Mouse (Mus musculus): Measurements from ENCODE around the gene Tagln2. TPM values are rescaled to one million over a fixed set of nuclear protein-coding genes. Genes with fewer than 3 reads are reported as not detected.

Gene Tagln2
- polyA plus RNA-seq, 1 experiment from 2014 or later: 395 TPM

DNA sequence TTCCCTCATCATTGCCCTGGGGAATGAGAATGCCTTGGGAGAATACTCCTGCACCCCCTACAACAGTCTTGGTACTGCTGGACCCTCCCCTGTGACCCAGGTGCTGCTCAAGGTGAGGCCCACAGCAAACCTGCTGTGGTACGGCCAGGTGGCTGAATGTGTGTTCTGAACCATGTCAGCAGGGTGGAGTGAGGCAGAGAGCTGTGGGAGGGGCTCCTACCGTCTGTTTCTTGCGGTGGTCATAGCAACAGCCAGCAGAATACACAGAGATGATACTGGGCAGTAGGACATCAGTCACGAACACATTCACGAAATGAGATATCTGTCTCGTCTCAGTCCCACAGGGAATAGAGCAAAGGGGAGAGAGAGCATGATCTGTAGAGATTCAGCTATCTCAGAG is 6.3 kb upstream of the Tagln2 start:
- Histone ChIP-seq H3K4me3 (replicated peaks) (no peak overlapping the region), H3K4me1 (replicated peaks) (peaks cover 16% of the 10 kb centered on the region), H3K9me3 (no peaks in the 10 kb centered on the region), H3K9ac (no peak overlapping the region), H3K27me3 (replicated peaks) (no peaks in the 10 kb centered on the region), H3K36me3 (peaks cover 20% of the 10 kb centered on the region), H3K4me2 (replicated peaks) (no peak overlapping the region), H3K27ac (no peak overlapping the region)
- ATAC-seq: no peak
- 58% methylated on average over 6 of the region's 6 CpGs for WGBS

DNA sequence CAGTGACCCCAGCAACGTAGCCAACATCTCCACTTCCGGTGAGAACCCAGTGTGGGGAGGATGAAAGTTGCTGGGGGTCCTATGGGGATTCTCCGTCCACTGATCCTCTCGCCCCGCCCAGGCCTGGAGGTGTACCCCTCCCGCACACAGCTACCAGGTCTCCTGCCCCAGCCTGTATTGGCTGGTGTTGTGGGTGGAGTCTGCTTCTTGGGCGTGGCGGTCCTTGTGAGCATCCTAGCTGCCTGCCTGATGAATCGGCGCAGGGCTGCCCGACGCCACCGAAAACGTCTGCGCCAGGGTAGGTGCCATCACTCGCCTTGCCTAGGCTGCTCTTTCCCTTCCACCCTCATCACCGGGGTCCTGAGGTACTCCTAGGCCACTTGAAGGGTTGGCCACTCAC is 3.8 kb upstream of the Tagln2 start:
- ATAC-seq: no peak
- no peaks in the 10 kb centered on the region for H3K9me3 ChIP-seq
- peaks cover 20% of the 10 kb centered on the region for H3K36me3 ChIP-seq
- H3K4me1 ChIP-seq (replicated peaks): peaks cover 7% of the 10 kb centered on the region; the same call in 1 of the 2 replicates
- 83% methylated on average over 17 of the region's 17 CpGs for WGBS
- H3K4me3 ChIP-seq (replicated peaks): no peak overlapping the region
- H3K27me3 ChIP-seq (replicated peaks): no peaks in the 10 kb centered on the region
- no peak overlapping the region for H3K27ac ChIP-seq
- H3K9ac ChIP-seq: no peak overlapping the region
- no peak overlapping the region for H3K4me2 ChIP-seq (replicated peaks)

DNA sequence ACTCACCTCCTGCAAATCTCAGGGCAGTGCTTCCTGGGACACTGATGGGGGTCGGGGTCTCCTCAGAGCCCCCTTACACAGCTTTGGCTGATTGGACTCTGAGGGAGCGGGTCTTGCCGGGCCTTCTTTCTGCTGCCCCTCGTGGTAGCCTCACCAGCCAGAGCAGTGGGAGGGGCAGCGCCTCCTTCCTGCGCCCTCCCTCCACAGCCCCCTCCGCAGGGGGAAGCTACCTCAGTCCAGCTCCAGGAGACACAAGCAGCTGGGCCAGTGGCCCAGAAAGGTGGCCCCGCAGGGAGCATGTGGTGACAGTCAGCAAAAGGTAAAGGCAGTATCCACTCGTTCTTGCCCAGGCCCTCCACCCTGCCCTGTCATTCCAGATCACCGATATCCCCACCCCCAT is 2.4 kb upstream of the Tagln2 start:
- peaks cover 16% of the 10 kb centered on the region for H3K4me1 ChIP-seq (replicated peaks)
- no peak for ATAC-seq
- H3K27me3 ChIP-seq (replicated peaks): no peaks in the 10 kb centered on the region
- H3K27ac ChIP-seq: no peak overlapping the region
- no peak overlapping the region for H3K4me3 ChIP-seq (replicated peaks)
- WGBS: 79% methylated on average over 10 of the region's 10 CpGs
- no peaks in the 10 kb centered on the region for H3K9me3 ChIP-seq
- no peak overlapping the region for H3K9ac ChIP-seq
- no peak overlapping the region for H3K4me2 ChIP-seq (replicated peaks)
- H3K36me3 ChIP-seq: peaks cover 20% of the 10 kb centered on the region

DNA sequence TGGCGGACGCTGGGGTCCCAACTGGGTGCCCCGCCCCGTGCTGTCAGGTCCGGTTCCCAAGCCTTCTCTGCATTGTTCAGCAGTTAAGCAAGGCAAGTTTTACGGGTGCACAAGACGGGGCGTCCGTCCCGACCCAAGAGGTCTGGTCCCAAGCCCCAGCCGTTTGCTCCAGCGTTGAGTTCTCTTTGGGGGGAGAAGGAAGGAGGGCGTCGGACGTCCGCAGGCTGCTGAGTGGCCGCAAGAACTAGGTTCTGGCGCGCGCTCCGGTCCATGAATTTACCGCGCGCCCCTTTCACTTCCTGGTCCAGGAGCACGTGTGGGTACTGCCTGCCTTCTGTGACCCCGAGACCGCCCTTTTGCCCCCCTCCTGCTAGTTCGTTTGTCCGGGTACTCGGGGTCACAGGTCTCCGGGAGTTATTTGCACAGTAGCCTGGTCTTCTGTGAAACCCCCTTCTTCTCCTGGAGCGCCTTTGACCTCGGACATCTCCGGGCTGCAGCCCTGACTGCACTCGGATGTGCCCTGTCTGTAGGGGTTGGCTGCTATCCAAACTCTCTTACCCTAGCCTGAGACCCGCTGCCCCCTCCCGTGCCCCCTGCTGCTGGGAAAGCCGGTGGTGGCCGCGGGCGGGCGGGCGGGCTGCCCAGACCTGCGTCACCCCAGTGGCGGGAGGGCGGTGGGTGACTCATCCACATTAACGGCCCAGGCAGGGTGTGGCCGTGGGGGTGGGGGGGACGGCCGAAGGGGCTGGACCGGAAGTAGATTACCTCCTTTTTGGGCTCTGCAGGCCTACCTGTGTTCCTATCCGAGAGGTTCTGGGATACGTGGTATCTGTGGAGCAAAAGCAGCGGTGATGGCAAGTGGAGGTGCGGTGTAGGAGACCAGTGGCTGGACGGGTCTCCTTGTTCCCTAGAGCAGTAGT is 864 bp downstream of the Tagln2 start:
- no peaks in the 10 kb centered on the region for H3K27me3 ChIP-seq (replicated peaks)
- WGBS: under 1% methylated on average over 56 of the region's 56 CpGs
- peak overlapping the region; percentile 89 for H3K27ac ChIP-seq
- peak overlapping the region; percentile 73 for H3K4me3 ChIP-seq (replicated peaks)
- H3K4me1 ChIP-seq (replicated peaks): peaks cover 43% of the 10 kb centered on the region
- peak overlapping the region; percentile 83 for H3K9ac ChIP-seq
- H3K4me2 ChIP-seq (replicated peaks): peak overlapping the region; percentile 73
- no peaks in the 10 kb centered on the region for H3K9me3 ChIP-seq
- ATAC-seq: peak; percentile 60
- H3K36me3 ChIP-seq: peaks cover 22% of the 10 kb centered on the region

DNA sequence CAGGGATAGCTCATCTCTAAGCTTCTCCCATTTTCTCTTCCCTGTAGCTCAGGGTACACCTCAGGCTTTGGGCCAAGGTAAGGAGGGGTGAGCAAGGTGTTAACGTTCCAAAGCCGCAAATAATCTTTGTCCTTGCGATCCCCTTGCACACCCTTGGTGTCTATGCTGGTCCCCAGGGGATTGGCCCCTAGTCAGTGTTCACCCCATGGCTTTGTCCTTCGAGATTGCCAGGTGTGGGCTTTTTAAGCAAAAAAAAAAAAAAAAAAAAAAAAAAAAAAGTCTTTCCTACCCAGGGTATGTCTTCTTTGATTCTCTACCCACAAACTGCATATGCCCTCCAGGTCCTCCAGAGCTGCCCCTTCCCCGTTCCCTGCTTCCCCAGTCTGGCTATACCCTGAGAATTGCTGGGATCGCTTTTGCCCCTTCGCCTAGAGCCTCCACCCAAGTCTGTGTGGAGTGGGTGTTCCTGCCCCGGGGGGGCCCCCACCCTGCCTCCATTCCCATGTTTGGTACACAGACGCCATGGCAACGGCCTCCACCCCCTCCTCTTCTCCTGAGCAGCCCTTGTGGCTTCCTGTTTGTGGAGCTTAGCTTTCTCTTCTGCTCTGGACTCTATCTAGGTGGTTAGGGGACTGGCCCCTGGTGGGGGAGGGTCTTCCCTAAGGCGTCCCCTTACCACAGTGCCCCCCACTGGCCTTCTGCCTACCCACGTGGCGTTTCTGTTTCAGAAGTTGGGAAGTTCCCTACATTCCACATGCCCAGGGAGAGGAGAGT is 1.7 kb downstream of the Tagln2 start:
- ATAC-seq: peak; percentile 18

DNA sequence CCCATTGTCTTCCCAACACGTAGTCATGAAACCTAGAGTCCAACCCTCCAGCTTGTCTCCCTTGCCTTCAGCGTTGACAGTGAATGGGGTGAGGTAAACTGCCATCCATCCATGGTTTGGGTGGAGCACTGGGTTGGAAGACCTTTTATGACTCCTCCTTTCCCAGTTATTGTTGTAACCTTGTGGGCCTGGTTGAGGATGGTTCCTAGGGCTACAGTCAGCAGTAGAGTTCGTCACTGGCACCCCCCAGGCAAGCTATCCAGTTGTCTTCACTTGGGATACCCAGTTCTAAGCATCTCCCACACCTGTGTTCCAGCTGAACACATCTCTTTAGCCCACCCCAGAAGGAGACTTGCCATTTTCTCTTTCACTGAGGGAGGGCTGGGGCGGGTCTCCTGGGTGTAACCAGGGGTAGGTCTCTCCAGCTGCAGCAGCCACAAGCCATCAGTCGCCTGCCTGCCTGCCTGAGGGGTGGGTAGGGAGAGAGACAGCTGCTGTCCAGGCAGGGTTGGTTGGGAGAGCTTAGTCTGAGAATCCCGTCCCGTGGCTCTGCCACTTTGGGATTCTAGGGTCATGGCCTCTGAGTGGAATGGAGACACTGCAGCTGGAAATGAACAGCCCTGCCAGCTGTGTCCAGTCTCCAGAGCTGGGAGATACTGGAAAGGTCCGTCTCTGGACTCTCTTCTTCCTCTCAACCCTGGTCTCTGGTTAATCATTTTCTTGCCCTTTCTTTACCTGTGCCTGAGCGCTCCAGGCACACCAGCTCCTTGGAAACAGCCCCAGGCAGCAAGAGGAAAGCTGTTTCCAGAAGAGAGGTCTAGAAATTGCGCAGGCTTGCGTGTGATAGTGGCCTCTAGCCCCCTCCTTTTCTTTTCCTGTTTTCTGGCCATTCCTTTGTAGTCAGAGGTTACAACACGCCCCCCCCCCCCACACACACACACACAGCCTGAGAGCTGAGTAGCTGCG is 2.6 kb downstream of the Tagln2 start:
- Histone ChIP-seq H3K36me3 (peaks cover 22% of the 10 kb centered on the region), H3K9me3 (no peaks in the 10 kb centered on the region), H3K27ac (peak overlapping the region; percentile 89), H3K27me3 (replicated peaks) (no peaks in the 10 kb centered on the region), H3K4me1 (replicated peaks) (peaks cover 48% of the 10 kb centered on the region), H3K4me2 (replicated peaks) (peak overlapping the region; percentile 73), H3K4me3 (replicated peaks) (peak overlapping the region; percentile 73), H3K9ac (peak overlapping the region; percentile 21)
- ATAC-seq: peak; percentile 12
- 19% methylated on average over 13 of the region's 13 CpGs for WGBS

More for the DNA sequence above, 1.7 kb downstream of the Tagln2 start:
- H3K4me1 ChIP-seq (replicated peaks): peaks cover 43% of the 10 kb centered on the region
- H3K4me2 ChIP-seq (replicated peaks): peak overlapping the region; percentile 73
- 28% methylated on average over 13 of the region's 13 CpGs for whole genome bisulfite sequencing
- H3K9ac ChIP-seq: peak overlapping the region; percentile 83
- no peaks in the 10 kb centered on the region for H3K27me3 ChIP-seq (replicated peaks)
- H3K9me3 ChIP-seq: no peaks in the 10 kb centered on the region
- peaks cover 21% of the 10 kb centered on the region for H3K36me3 ChIP-seq
- peak overlapping the region; percentile 89 for H3K27ac ChIP-seq
- H3K4me3 ChIP-seq (replicated peaks): peak overlapping the region; percentile 73

DNA sequence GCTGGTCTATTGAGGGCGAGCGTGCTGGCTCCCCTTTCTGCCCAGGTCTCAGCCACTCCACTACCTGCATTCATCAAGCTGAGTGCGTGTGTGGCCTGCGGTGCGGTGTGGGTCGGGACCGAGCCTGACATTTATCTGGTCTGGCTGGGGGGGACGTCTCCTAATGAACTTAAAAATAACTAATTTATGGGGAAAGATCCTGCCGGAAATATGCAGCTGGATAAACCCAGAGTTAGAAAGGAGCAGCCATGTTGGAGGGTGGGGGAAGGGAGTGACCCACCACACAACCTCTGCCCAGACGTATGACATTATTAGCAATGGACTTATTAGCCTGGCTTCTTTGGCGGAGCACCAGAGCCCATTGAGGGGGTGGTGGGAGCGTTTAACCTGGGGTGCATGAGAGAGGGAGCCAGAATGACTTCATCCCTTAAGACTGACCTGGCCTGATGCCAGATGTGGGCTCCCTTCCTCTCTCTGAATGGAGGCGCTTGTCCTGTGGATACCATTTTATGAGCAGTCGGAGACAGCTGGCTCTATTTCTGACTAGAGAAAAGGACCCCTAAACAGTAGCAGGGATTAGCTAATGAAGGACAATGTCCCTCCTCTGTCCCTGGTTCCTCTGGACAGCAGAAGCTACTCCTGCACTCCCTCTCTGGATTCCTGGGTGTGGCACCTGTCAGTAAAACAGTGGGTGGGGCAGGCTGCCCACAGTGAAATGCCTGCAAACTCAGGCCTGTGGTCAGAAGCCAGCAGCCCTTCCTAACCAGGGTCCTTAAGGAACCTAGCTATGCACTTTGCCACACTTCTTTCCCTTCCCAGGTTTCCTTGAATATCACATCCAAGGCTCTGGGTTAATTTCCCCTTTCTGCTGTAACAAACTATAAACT is 3.5 kb downstream of the Tagln2 start:
- Histone ChIP-seq H3K9me3 (no peaks in the 10 kb centered on the region), H3K4me1 (replicated peaks) (peaks cover 48% of the 10 kb centered on the region), H3K9ac (peak overlapping the region; percentile 20), H3K4me3 (replicated peaks) (peak overlapping the region; percentile 73), H3K27ac (peak overlapping the region; percentile 89), H3K27me3 (replicated peaks) (no peaks in the 10 kb centered on the region), H3K36me3 (peaks cover 24% of the 10 kb centered on the region), H3K4me2 (replicated peaks) (peak overlapping the region; percentile 73)
- ATAC-seq: peak; percentile 3; the same call in 1 of the 2 replicates
- WGBS: 15% methylated on average over 14 of the region's 14 CpGs

DNA sequence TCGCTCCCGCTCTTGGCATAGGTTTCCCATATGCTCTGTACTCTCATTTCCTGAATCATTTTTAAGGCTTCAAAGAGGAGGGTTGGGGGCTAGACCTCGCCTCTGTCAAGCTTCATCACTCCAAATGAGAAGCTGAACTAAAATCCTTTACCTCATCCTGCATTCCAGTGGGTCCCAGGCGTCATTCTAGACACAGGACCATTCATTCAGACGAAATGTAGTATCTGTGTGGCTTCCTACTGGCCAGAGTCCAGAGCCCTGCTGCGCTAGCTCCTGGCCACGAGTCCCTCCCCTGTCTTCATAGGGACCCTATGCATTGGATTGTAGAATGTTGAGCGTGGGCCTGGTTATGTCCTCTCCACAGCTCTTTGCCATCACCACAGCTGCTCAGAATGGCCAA is 4.9 kb downstream of the Tagln2 start:
- Histone ChIP-seq H3K4me3 (replicated peaks) (no peak overlapping the region), H3K9ac (no peak overlapping the region), H3K36me3 (peaks cover 24% of the 10 kb centered on the region), H3K27me3 (replicated peaks) (no peaks in the 10 kb centered on the region), H3K27ac (no peak overlapping the region), H3K4me1 (replicated peaks) (peaks cover 41% of the 10 kb centered on the region), H3K4me2 (replicated peaks) (no peak overlapping the region), H3K9me3 (no peaks in the 10 kb centered on the region)
- WGBS: 82% methylated on average over 8 of the region's 8 CpGs
- ATAC-seq: no peak

DNA sequence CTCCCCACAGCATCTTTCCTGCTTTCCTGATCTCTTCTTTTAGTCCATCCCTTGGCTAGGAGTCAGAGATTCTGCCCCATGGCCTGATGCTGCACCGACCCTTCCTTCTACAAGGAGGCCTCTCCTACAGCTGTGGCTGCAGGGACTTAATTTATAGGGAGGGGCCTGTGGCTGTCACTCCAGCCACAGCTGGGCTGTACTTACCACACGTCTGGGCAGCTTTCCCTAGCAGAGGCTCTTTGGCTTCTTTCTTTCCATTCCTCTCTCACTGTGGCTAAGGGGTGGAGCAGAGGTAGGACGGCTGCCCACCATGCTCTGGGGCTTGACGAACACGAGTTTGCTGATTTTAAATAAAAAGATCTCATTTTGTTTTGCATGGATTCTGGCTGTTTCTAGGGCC is 7.2 kb downstream of the Tagln2 start:
- Histone ChIP-seq H3K27me3 (replicated peaks) (no peaks in the 10 kb centered on the region), H3K4me2 (replicated peaks) (no peak overlapping the region), H3K27ac (0 out of 2 replicates have a peak overlapping the region, but pooled peaks have one; percentile 4), H3K36me3 (peaks cover 24% of the 10 kb centered on the region), H3K4me3 (replicated peaks) (no peak overlapping the region), H3K9me3 (no peaks in the 10 kb centered on the region), H3K4me1 (replicated peaks) (peaks cover 46% of the 10 kb centered on the region), H3K9ac (no peak overlapping the region)
- 55% methylated on average over 5 of the region's 5 CpGs for WGBS
- ATAC-seq: no peak

DNA sequence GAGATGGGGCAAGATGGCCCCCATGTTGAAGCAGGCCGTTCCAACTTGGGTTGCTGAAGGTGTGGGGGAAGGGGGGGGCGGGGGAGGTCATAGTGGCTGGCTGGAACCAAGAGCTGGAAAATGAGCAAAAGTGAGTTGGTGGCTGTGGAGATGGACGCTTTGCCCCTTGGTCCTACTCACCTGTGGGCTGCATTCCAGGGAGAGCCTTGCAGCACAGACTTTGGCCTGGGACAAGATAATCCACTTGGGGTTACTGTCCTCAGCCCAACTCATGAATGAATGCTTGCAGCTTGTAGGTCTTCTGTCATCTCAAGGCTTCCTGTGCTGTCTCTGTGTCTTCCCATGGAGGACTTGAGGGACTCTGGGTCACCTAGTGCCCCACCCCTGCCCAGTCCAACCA is 7.9 kb downstream of the Tagln2 start:
- no peaks in the 10 kb centered on the region for H3K27me3 ChIP-seq (replicated peaks)
- H3K36me3 ChIP-seq: peaks cover 24% of the 10 kb centered on the region
- H3K4me3 ChIP-seq (replicated peaks): no peak overlapping the region
- no peak for ATAC-seq
- peaks cover 39% of the 10 kb centered on the region for H3K4me1 ChIP-seq (replicated peaks)
- WGBS: 84% methylated on average over 3 of the region's 3 CpGs
- H3K27ac ChIP-seq: no peak overlapping the region
- H3K9me3 ChIP-seq: no peaks in the 10 kb centered on the region
- no peak overlapping the region for H3K4me2 ChIP-seq (replicated peaks)
- H3K9ac ChIP-seq: no peak overlapping the region

DNA sequence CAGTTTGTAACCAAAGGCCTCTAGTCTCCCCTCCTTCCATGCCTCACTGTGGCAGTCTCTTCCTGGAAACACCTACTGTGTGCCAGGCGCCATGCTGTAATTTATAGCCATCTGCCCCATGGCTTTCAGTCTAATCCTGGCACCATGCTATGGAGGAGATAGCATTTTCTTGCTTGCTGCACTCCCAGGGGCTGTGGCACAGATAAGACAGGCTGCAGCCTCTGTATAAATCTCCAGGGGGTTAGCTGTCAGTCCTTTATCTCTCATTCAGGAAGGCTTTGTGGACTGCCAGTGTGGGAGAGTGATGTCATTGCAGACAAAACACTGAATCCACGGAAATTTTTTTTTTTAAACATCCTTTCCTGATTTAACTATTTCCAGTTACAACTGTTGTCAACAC is 8.3 kb downstream of the Tagln2 start:
- no peak overlapping the region for H3K27ac ChIP-seq
- no peaks in the 10 kb centered on the region for H3K9me3 ChIP-seq
- no peak for ATAC-seq
- H3K36me3 ChIP-seq: peaks cover 24% of the 10 kb centered on the region
- WGBS: 33% methylated on average over 2 of the region's 2 CpGs
- H3K4me1 ChIP-seq (replicated peaks): peaks cover 38% of the 10 kb centered on the region
- no peak overlapping the region for H3K4me3 ChIP-seq (replicated peaks)
- no peaks in the 10 kb centered on the region for H3K27me3 ChIP-seq (replicated peaks)
- no peak overlapping the region for H3K4me2 ChIP-seq (replicated peaks)
- no peak overlapping the region for H3K9ac ChIP-seq
